Mouse (Mus musculus) layer of hippocampus, adult 8-10 months (tissue): Measurements from ENCODE around the gene Pigx. TPM values are rescaled to one million over a fixed set of nuclear protein-coding genes. Genes with fewer than 3 reads are reported as not detected.
"Not testable (repeated sequence)": the region's sequence is repeated elsewhere in the genome, so short reads cannot be mapped to it uniquely, and the experiment has no call there.

ENCODE experiments used
- DNase-seq, 2 experiments: peaks; one replicate each; pipeline ENCODE4 v3.0.0; 2022; ENCODE audit warnings: low spot score in 2 of 2
- total RNA-seq, 4 experiments: library from RNA; stranded (reverse); gene quantifications; 2 replicates each; pipeline ENCODE4 v1.2.4; 2022

The Pigx gene
- total RNA-seq, 4 experiments from 2014 or later = 23.2 to 36.1 (median 27.7) TPM

- DNase-seq = no peak
These were observed 11.6 kb upstream of the Pigx start for GRCm38 (mm10) chr16:32110951-32111699.

DNA sequence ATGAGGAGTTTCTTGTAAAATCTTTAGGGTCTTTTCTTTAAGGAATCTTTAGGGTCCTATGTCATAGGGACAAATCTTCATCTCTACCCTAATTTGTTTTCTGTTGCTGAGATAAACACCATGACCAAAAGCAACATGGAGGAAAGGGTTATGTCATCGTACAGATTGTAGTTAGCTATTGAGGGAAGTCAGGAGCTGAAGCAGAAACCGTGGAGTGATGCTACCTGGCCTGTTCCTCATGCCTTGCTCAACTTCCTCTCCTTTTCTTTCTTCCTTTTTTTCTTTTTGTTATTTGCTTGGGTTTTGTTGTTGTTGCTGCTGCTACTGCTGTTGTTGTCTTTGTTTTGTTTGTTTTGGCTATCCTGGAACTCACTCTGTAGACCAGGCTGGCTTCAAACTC lies 9.0 kb upstream of the Pigx start:
- DNase-seq = no peak

DNA sequence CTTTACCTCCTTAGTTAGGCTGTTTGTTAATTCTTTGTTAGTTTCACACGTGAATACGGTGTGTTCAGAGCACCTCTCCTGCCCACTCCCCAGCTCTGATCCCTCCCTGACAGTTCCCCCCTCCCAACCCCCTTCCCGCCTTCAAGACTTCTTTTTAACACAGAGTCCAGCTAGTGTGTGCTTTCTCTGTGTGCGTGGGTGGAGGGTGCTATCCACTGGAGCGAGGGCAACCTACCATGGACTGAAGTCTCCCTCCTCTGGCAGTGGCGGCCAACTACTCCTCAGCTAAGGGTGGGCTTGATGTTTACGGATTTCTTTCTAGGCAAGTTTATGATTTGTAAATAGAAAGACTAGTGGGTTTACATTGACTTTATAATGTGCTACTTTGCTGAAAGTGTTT lies 8.6 kb upstream of the Pigx start:
- no peak for DNase-seq

DNA sequence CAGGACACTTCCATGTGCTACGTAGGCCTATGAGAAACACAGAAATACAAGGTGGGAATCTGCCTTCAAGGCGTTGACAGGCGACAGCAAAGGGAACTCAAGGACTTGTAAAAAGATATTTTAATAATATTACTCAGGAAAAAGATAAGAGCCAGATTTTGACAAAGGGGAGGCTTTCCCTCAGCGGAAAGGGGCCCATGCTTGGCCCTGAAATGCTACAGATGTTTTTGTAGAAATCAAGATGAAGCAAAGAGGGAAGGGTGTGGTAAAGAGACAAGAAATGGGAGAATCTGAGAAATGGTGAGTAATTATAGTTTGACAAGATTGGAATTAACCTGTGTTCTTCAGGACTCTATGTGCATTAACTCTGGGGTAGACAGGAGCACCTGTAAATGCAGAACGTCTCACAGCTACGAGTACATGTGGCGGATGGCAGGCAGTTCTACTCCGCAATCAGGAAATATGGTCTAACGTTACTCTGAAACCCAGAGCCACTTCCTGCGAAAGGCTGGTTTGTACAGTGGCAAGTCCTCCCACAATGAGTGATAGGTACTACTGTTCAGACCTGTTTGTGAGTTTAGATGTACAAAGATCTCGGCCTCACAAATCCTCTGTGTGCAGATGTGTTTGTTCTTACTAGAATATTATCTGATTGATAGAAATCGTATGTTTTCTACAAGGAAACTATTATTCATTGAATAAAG lies 8.0 kb upstream of the Pigx start:
- DNase-seq = no peak

DNA sequence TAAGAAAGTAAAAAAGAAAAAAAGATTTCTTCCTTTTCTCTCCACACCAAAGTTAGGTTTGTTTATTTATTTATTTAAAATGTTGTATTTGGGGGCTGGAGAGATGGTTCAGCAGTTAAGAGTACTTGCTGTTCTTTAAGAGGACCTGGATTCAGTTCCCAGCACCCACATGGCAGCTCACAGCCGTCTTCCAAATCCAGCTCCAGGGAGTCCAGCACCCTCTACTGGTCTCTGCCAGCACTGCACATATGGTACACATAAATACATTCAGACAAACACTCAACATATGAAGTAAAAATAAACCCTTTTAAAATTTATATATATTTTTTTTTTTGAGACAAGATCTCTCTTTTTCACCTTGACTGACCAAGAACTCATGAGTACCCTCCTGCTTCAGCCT lies 6.2 kb upstream of the Pigx start:
- no peak for DNase-seq

DNA sequence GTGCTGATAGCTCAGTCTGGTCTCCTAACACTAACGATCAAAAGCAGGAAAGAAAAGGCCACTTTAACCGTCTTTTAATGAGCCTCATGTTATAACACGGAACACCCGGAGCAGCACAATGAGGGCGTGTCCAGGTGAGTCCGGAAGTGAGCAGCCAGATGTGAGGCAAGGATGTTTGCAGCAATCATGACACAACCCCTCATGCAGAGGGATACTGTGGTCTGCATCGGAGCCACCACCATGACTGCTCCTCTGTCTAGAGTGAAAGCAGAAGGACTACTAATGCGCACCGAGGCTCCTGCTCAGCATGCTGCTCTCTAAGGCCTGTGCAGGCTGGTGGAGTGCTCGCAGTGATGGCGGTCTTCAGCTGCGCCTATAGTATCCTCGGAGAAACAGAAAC lies 2.8 kb upstream of the Pigx start:
- no peak for DNase-seq

- no peak for DNase-seq
These were observed 473 bp downstream of the Pigx start for GRCm38 (mm10) chr16:32098897-32099637.

DNA sequence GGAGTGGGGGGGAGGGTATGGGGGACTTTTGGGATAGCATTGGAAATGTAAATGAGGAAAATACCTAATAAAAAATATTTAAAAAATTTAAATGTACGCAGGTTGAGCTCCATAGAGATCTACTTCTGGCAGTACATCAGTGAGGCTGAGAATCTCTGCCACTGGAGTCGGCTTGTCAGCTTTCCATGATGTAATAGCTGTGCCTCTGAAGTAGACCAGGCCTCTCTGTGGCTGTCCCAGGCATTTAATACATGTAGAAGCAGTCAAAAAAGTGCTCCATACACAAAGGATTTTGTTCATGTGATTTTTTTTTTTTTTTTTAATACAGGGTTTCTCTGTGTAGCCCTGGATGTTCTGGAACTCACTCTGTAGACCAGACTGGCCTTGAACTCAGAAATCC lies 1.8 kb downstream of the Pigx start:
- not testable (repeated sequence) for DNase-seq

GRCm38 (mm10) chr16:32091466-32091865 lies 8.1 kb downstream of the Pigx start:
- DNase-seq = no peak

GRCm38 (mm10) chr16:32087629-32088443 lies 11.7 kb downstream of the Pigx start:
- no peak for DNase-seq

DNA sequence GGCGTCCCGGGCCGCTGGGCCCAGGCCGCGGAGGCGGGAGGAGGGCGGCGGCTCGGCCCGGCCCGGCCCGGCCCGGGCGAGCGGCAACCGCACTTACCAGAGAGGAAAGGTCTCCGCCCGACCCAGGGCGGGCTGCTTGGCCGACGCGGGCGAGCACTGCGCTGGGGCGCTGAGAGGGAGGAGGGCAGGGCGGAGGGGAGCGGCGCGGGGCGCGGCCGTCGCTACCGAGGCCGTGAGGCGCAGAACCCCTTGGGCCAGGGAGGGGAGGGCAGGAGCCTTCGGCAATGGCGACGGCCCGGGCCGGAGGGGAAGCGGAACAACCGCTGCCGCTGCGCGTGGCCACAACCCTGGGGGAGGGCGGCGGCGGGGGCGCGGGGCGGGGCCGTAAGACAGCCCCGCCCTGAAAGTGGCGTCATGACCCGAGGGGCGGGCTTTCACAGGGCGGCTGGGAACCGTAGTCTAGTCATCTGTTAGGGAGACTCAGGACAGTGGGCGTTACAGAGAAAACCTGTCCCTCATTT lies 20.5 kb downstream of the Pigx start, which contains the start of gene Pak2:
Gene Pak2 (minus strand): TSS at position 352 of the 521 bp plus-strand sequence.
- DNase-seq = peak; percentile 68 to 72

DNA sequence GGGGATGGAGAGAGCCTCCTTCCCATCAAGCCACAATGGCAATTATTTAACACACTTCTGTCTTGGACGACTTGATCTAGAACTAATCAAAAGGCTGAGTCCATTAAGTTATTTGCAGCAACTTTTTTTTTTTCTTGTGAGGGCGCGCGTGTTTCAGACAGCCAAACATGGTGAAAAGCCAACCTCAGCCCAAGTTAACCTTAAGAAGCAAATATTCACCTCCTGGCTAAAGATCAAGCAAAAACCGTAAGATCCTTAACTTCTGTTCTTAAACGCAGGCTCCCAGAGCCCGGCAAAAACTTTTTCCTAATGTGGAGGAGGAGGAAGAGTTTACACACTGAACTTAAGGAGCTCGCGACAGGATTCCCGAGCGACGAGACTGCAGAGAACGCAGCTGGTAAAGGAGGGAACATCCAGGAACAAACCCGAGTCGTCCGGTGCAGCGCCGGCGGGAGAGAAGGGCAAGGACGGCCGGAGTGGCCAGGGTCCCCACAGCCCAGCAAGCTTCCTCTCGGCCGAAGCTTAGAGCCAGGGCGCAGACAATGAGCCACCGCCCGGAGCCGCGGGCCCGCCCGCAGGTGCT lies 21.0 kb downstream of the Pigx start:
- no peak for DNase-seq

- DNase-seq = no peak
These were observed 21.7 kb downstream of the Pigx start for GRCm38 (mm10) chr16:32077648-32078407.

- DNase-seq = no peak
These were observed 23.1 kb downstream of the Pigx start for GRCm38 (mm10) chr16:32076406-32076805.

DNA sequence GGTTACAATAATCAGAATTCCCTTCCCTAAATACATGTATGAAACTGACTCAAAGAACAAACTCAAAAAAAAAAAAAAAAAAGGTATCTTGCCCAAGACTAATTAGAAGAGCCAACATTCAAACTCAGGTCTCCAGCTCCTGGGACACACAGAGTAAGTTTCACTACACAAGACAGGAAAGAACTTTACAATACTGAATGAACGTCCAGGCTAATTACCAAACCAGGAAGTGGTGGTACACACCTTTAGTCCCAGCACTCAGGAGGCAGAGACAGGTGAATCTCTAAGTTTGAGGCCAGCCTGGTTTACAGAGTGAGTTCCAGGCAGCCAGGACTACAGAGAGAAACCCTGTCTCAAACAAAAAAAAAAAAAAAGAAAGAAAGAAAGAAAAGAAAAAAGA lies 23.8 kb downstream of the Pigx start:
- DNase-seq = no peak

DNA sequence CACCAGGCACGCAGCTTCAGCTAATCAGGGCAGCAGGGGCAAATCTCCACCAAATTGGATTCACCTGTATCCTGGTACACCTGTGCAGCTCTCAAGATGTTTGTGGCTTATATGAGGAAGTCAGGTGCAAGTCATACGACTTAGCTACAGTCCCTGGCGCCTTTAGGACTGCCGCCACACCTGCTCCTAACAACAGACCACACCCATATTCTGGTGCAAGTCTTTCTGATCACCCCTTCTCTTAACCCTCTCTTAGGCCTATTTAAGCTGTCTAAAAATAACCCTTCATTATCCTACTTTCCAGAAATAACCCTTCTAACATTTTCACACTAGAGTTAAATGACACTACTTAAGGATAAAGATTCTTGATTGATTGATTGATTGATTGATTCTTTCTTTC lies 29.5 kb downstream of the Pigx start:
- not testable (repeated sequence) for DNase-seq

DNA sequence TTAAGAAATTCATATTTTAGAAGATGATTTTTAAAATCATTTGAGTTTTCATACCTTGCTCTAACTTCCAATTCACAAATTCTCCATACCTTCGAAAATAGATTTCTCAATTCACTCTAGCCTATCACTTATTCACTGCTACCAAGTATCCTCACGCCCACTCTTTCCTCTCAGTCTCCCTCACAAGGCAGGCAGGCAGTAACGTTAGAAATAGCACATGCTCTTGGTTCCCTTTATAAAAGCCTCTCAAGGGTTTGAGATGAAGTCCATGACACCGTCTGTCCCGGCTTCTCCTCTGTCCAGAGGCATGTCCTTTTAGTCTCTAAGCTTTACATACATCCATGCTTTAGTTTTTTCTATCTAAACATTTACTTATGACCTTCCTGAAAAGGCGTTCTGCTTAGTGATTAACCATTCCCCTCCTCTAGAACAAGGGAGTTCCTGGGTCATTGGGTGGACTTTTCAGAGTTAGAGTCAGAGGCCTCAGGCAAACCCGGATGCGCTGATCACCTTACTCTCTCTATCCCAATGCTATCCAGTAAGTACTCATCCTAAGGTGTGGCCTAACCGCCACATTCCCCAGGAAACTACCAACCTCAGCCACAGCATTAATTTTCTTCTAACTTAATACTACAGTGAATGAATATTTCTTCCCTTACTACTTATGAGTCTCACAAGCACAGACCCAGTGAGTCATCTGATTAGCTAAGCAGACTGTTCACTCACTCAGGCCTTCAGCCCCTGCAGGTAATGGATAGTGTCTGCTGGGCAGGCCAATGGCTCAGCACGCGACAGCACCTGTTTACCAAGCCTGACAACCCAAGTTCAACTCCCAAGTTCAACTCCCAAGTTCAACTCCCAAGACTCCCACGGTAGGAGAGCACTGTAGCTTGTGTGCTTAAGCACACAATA lies 30.9 kb downstream of the Pigx start:
- DNase-seq = no peak

DNA sequence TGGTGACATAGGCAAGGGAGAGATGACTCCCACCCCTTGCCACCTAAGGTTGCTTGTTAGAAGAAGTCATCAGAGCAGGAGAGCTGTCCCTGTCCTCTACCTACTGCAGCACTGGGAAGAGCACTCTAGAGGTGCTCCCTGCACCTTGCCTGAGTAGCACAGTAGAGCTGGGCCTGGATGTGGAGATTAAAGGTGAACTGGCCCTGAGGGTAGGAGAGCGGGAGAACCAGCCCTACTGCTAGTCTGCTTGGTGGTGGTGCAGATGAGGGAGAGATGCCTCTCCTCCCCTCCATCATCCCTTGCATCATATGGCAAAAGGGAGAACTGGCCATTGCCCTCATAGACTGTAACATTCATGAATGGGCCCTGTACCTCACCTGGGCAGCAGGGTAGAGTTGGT lies 32.6 kb downstream of the Pigx start:
- DNase-seq = no peak

- DNase-seq = no peak
These were observed 35.6 kb downstream of the Pigx start for GRCm38 (mm10) chr16:32063900-32064299.
